Mouse (Mus musculus): Measurements from ENCODE around the gene B4galt3.

- no peak for TF ChIP-seq CTCF (IDR thresholded peaks at IDR 0.05; ENCODE audit: control insufficient read depth, insufficient read depth, insufficient replicate concordance, low read depth, low read length)
- TF ChIP-seq POLR2A (IDR thresholded peaks at IDR 0.05; ENCODE audit: control insufficient read depth, low read depth, low read length) = no peak
Observed at GRCm38 (mm10) chr1:171275144-171275734, 5.1 kb downstream of the B4galt3 start.
